Mouse (Mus musculus): Measurements from ENCODE around the gene Col6a5. TPM values are rescaled to one million over a fixed set of nuclear protein-coding genes. Genes with fewer than 3 reads are reported as not detected.

Gene Col6a5
- total RNA-seq (2017), result not detected in 2 replicates

DNA sequence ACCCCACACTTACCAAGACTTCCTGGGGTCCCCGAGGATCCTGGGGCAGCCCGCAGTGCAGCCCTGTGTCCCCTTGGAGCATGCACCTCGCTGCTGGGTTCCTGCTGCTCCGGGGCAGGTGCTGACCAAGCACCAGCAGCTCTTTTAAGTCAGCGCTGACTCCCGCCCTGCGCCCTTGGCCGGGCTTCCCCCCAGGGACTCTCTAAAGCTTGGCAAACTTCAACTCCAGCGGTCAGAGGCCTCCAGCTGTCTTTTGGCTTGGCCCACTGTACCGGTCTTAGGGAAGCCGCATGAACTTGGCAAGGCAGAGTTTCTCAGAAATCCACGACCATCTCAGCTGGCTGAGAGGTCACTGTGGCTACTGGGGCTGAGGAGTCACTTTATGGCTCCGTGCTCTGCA, at the start of gene Col6a5:
Gene Col6a5 (minus strand): TSS at position 111 of the 400 bp plus-strand sequence.
- ATAC-seq (replicated peaks in 1 of 2; ENCODE audit: insufficient read depth in 1 of 2, low FRiP score in 2 of 2, low TSS enrichment in 1 of 2, low read depth in 1 of 2, poor library complexity in 2 of 2, severe bottlenecking in 2 of 2), result no peak; a peak in 1 of 4 replicates

- ATAC-seq (replicated peaks in 1 of 2; ENCODE audit: insufficient read depth in 1 of 2, low FRiP score in 2 of 2, low TSS enrichment in 1 of 2, low read depth in 1 of 2, poor library complexity in 2 of 2, severe bottlenecking in 2 of 2), result no peak
These were observed 37.5 kb upstream of the Col6a5 start for GRCm38 (mm10) chr9:105997955-105998354.

GRCm38 (mm10) chr9:105992425-105992824, 32.0 kb upstream of the Col6a5 start:
- no peak for ATAC-seq (replicated peaks in 1 of 2; ENCODE audit: insufficient read depth in 1 of 2, low FRiP score in 2 of 2, low TSS enrichment in 1 of 2, low read depth in 1 of 2, poor library complexity in 2 of 2, severe bottlenecking in 2 of 2)

DNA sequence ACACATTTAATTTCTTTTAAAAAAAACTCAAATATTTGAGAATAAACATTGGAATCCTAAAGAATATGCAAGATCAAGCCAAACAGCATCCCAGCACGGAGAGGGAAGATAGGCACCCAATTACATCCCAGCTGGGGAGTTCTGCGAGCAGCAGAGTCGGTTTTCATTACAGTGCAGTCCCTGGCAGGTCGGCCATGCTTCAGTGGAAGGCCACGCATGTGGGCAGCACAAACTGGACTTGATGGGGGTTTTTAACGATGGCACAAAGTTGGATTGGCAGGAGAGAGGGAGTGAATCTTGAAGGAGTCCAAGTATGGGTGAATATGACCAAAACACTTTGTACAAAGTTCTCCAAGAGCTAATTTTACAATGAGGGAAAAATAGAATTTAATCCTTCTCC, 29.7 kb upstream of the Col6a5 start:
- ATAC-seq (replicated peaks in 1 of 2; ENCODE audit: insufficient read depth in 1 of 2, low FRiP score in 2 of 2, low TSS enrichment in 1 of 2, low read depth in 1 of 2, poor library complexity in 2 of 2, severe bottlenecking in 2 of 2), result no peak

- ATAC-seq (replicated peaks in 1 of 2; ENCODE audit: insufficient read depth in 1 of 2, low FRiP score in 2 of 2, low TSS enrichment in 1 of 2, low read depth in 1 of 2, poor library complexity in 2 of 2, severe bottlenecking in 2 of 2), result no peak
These were observed 29.0 kb upstream of the Col6a5 start for GRCm38 (mm10) chr9:105989468-105989867.

DNA sequence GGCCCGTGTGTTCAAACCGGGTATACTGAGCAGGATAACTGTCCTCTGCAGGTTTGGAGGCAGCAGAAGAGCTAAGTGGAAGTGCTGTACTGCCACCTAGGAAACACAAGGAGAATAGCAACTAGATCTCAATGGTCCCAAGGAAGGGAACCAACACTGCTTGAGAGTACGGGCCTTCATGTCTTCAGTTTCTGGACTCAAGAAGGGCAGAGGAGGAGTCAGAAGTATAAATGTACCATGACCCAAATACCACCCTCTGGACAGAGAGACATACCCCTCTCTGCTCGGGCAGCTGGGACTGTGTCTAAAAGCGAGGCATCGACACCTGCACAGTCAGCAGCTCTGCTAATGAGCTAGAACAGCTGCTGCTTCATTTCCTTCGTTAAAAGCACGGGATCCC, 27.7 kb upstream of the Col6a5 start:
- ATAC-seq (replicated peaks in 1 of 2; ENCODE audit: insufficient read depth in 1 of 2, low FRiP score in 2 of 2, low TSS enrichment in 1 of 2, low read depth in 1 of 2, poor library complexity in 2 of 2, severe bottlenecking in 2 of 2), result peak; percentile 42 to 53; a peak in 2 of 4 replicates

GRCm38 (mm10) chr9:105984931-105985519, 24.6 kb upstream of the Col6a5 start:
- ATAC-seq (replicated peaks in 1 of 2; ENCODE audit: insufficient read depth in 1 of 2, low FRiP score in 2 of 2, low TSS enrichment in 1 of 2, low read depth in 1 of 2, poor library complexity in 2 of 2, severe bottlenecking in 2 of 2), result no peak

DNA sequence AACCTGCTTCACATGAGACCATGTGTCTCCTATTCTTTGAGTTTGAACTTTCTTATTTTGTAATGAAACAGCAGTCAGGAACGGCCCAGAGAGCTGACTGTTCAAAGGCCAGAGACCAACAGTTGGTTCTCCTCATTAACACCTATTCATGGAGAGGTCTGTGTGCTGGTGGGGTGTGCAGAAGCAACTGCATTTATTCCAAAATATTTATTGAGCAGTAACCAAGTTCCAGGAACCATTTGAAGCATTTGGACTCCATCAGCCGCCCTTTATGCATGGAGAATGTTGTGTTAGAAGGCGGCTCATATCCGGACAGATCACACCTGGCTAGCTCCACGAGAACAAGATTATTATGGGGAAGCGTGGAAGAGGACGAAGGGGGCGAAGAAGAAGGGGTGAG, 18.0 kb upstream of the Col6a5 start:
- ATAC-seq (replicated peaks in 1 of 2; ENCODE audit: insufficient read depth in 1 of 2, low FRiP score in 2 of 2, low TSS enrichment in 1 of 2, low read depth in 1 of 2, poor library complexity in 2 of 2, severe bottlenecking in 2 of 2), result no peak

GRCm38 (mm10) chr9:105976871-105977270, 16.4 kb upstream of the Col6a5 start:
- no peak for ATAC-seq (replicated peaks in 1 of 2; ENCODE audit: insufficient read depth in 1 of 2, low FRiP score in 2 of 2, low TSS enrichment in 1 of 2, low read depth in 1 of 2, poor library complexity in 2 of 2, severe bottlenecking in 2 of 2)

DNA sequence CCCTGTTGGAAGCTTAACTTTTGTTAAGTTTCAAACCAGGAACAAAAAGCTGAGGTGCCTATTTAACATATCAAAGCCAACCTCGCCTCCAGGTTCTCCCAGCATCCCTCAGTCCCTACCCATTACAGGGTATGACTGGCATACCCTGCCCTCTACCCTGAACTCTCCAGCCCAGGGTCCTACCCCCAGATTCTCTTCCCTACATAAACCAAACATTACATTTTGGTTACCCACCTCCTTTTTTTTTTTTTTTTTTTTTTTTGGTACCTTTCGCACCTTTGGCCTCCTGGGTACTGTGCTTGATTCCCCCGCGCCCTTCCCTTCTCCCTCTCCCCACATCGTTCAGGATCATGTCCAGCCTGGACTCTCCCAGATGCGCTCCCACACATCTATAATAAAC, 15.9 kb upstream of the Col6a5 start:
- ATAC-seq (replicated peaks in 1 of 2; ENCODE audit: insufficient read depth in 1 of 2, low FRiP score in 2 of 2, low TSS enrichment in 1 of 2, low read depth in 1 of 2, poor library complexity in 2 of 2, severe bottlenecking in 2 of 2), result no peak

DNA sequence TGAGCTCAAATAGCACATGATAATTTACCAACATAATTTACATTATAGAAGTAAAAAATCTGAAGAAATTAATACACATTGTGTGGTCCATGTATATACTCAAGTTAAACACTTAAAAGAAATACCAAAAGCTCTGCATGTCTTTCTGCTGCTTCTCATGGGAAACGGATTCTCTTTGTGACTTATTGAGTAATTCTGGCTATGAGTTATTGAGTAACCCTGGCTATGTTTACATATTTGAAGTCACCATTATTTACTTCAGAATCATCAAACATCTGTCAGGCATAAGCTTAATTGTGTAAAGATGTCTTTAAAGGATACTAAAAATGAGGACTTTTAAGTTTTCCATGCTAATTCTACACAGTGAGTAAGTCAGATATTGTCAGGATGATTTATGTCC, 13.3 kb upstream of the Col6a5 start:
- no peak for ATAC-seq (replicated peaks in 1 of 2; ENCODE audit: insufficient read depth in 1 of 2, low FRiP score in 2 of 2, low TSS enrichment in 1 of 2, low read depth in 1 of 2, poor library complexity in 2 of 2, severe bottlenecking in 2 of 2)

GRCm38 (mm10) chr9:105972031-105972430, 11.6 kb upstream of the Col6a5 start:
- ATAC-seq (replicated peaks in 1 of 2; ENCODE audit: insufficient read depth in 1 of 2, low FRiP score in 2 of 2, low TSS enrichment in 1 of 2, low read depth in 1 of 2, poor library complexity in 2 of 2, severe bottlenecking in 2 of 2), result no peak

- ATAC-seq (replicated peaks in 1 of 2; ENCODE audit: insufficient read depth in 1 of 2, low FRiP score in 2 of 2, low TSS enrichment in 1 of 2, low read depth in 1 of 2, poor library complexity in 2 of 2, severe bottlenecking in 2 of 2), result no peak
These were observed 11.0 kb upstream of the Col6a5 start for GRCm38 (mm10) chr9:105971351-105971894.

DNA sequence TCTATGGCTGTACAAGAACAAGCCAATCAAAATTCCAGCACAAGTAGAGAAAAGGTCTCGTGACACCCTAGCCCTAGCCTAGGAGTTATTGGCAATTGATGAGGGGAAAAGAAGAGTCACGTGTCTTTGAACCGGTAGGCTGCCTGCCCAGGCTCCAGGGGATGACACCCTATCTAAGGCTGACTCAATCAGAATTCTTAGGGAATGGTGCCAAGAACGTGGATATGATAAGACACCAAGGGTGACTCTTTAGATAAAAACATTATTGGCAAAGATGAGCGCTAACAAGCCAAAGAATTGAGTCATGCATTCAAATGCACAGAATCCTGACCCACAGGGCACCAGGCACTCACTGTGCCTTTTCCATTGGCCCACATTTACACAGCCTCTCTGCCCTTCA, 10.5 kb upstream of the Col6a5 start:
- no peak for ATAC-seq (replicated peaks in 1 of 2; ENCODE audit: insufficient read depth in 1 of 2, low FRiP score in 2 of 2, low TSS enrichment in 1 of 2, low read depth in 1 of 2, poor library complexity in 2 of 2, severe bottlenecking in 2 of 2)

GRCm38 (mm10) chr9:105967976-105968375, 7.5 kb upstream of the Col6a5 start:
- no peak for ATAC-seq (replicated peaks in 1 of 2; ENCODE audit: insufficient read depth in 1 of 2, low FRiP score in 2 of 2, low TSS enrichment in 1 of 2, low read depth in 1 of 2, poor library complexity in 2 of 2, severe bottlenecking in 2 of 2)

GRCm38 (mm10) chr9:105959116-105959515, 1.3 kb downstream of the Col6a5 start:
- ATAC-seq (replicated peaks in 1 of 2; ENCODE audit: insufficient read depth in 1 of 2, low FRiP score in 2 of 2, low TSS enrichment in 1 of 2, low read depth in 1 of 2, poor library complexity in 2 of 2, severe bottlenecking in 2 of 2), result no peak

DNA sequence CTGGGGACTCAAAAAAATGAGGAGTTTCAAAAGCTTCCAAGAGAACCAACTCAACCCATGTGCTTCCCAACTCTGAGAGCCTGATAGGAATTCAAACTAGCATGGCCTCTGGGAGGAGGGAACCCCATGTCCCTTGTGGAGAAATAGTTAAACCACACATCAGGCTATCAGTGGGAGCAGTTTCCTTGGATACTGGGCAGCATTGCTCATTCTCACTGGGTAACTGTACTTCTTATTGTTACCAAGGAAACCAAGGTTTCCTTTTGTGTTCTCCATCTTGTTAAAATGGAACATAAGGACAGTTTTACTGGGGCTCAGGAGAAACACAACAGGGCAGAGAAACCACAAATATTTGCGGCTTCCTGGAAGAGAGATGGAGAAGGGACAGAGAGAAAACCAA, 10.7 kb downstream of the Col6a5 start:
- no peak for ATAC-seq (replicated peaks in 1 of 2; ENCODE audit: insufficient read depth in 1 of 2, low FRiP score in 2 of 2, low TSS enrichment in 1 of 2, low read depth in 1 of 2, poor library complexity in 2 of 2, severe bottlenecking in 2 of 2)

DNA sequence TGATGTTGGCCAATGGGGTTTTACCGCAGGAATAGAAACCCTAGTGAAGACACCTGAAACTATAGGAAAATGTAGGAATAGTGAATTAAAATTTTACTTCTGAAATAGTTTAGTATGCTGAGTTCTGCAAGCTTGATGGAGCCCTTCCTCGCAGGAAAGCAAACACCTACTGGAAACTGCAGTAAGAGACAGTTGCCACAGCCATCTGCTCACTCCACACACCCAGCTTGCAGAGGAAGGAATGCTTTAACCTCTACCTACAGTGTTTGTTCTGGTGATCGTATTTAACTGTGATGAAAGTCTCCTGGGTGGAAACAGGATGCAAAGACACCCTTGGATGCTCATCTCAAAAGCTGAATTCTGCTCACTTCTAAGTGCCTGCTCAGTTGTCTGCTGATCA, 12.9 kb downstream of the Col6a5 start:
- no peak for ATAC-seq (replicated peaks in 1 of 2; ENCODE audit: insufficient read depth in 1 of 2, low FRiP score in 2 of 2, low TSS enrichment in 1 of 2, low read depth in 1 of 2, poor library complexity in 2 of 2, severe bottlenecking in 2 of 2)

DNA sequence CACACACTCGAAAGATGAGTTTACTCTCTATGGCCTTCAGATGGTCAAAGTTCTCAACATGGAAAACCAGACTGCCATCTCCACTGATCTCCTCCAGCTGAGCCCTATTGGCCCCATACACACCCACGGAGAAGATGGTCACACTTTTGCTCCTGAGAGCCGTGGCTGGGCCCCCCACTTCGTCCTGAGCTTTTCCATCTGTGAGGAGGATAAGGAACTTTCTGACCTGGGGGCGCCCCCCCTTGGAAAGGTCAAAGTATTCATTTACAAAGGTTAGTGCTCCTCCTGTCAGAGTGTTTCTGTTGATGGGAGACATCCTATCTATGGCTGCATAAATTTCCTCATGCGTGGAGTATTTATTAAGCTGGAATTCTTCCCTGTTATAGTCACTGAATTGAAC, 26.6 kb downstream of the Col6a5 start:
- ATAC-seq (replicated peaks in 1 of 2; ENCODE audit: insufficient read depth in 1 of 2, low FRiP score in 2 of 2, low TSS enrichment in 1 of 2, low read depth in 1 of 2, poor library complexity in 2 of 2, severe bottlenecking in 2 of 2), result no peak

All from hematopoietic stem cell, adult 5-6 weeks (primary cell).